Mouse (Mus musculus): ENCODE data around the gene Cdkal1. TPM values are rescaled to one million over a fixed set of nuclear protein-coding genes. Genes with fewer than 3 reads are reported as not detected.
A peak's percentile ranks its signal among the peaks of the same experiment; 100 is the strongest.

Cdkal1 gene
- polyA plus RNA-seq, 1 experiment from 2014 or later = 25.9 TPM

GRCm38 (mm10) chr13:29601033-29601432 is 254.4 kb downstream of the Cdkal1 start:
- Histone ChIP-seq H3K4me1 (peaks cover 2% of the 10 kb centered on the region; the same call in 1 of the 2 replicates), H3K36me3 (no peaks in the 10 kb centered on the region), H3K9me3 (no peaks in the 10 kb centered on the region), H3K27me3 (ENCODE audit: insufficient read depth, poor library complexity, severe bottlenecking) (no peaks in the 10 kb centered on the region), H3K4me3 (no peak overlapping the region), H3K27ac (no peak overlapping the region)
- WGBS = 90% methylated on average over 2 of the region's 2 CpGs
- peak; percentile 64 for DNase-seq (ENCODE audit: low spot score)

DNA sequence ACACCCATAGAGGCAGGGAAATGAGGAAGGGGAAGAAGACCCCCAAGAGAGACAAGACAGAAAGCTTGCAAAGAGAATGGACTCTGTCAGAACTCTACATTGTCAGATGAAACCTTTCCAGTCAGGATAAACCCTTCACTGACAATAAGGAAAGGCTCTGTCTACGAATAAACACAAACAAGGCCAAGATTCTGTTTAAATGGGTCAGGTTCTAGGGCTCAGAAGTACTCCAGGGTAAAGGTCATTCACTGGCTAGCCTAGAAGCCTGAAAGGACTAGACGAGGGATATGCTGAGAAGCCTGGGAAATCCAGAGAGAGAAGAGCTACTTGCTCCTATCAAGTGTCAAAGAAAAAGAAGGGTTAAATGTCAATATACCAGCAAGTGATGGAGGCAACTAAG is 255.8 kb downstream of the Cdkal1 start:
- Histone ChIP-seq H3K4me1 (no peaks in the 10 kb centered on the region), H3K9me3 (no peaks in the 10 kb centered on the region), H3K27me3 (ENCODE audit: insufficient read depth, poor library complexity, severe bottlenecking) (no peaks in the 10 kb centered on the region), H3K4me3 (no peak overlapping the region), H3K27ac (no peak overlapping the region), H3K36me3 (no peaks in the 10 kb centered on the region)
- DNase-seq (ENCODE audit: low spot score) = no peak
- WGBS = 65% methylated on average over 2 of the region's 2 CpGs

GRCm38 (mm10) chr13:29596735-29597134 is 258.7 kb downstream of the Cdkal1 start:
- Histone ChIP-seq H3K27me3 (ENCODE audit: insufficient read depth, poor library complexity, severe bottlenecking) (no peaks in the 10 kb centered on the region), H3K27ac (no peak overlapping the region), H3K4me1 (no peaks in the 10 kb centered on the region), H3K4me3 (no peak overlapping the region), H3K36me3 (peaks cover 2% of the 10 kb centered on the region; the same call in 1 of the 2 replicates), H3K9me3 (peaks cover 3% of the 10 kb centered on the region; the same call in 1 of the 2 replicates)
- DNase-seq (ENCODE audit: low spot score) = no peak
- 53% methylated on average over 3 of the region's 3 CpGs for WGBS

GRCm38 (mm10) chr13:29593096-29593495 is 262.4 kb downstream of the Cdkal1 start:
- Histone ChIP-seq H3K9me3 (peaks cover 3% of the 10 kb centered on the region; the same call in 1 of the 2 replicates), H3K27me3 (ENCODE audit: insufficient read depth, poor library complexity, severe bottlenecking) (no peaks in the 10 kb centered on the region), H3K4me1 (no peaks in the 10 kb centered on the region), H3K27ac (no peak overlapping the region), H3K36me3 (peaks cover 2% of the 10 kb centered on the region; the same call in 1 of the 2 replicates), H3K4me3 (no peak overlapping the region)
- WGBS = 94% methylated on average over 3 of the region's 3 CpGs
- no peak for DNase-seq (ENCODE audit: low spot score)

GRCm38 (mm10) chr13:29590685-29591084 is 264.8 kb downstream of the Cdkal1 start:
- peaks cover 2% of the 10 kb centered on the region; the same call in 1 of the 2 replicates for H3K36me3 ChIP-seq
- DNase-seq (ENCODE audit: low spot score) = peak; percentile 57
- no peaks in the 10 kb centered on the region for H3K27me3 ChIP-seq (ENCODE audit: insufficient read depth, poor library complexity, severe bottlenecking)
- no peaks in the 10 kb centered on the region for H3K4me1 ChIP-seq
- H3K27ac ChIP-seq = no peak overlapping the region
- peaks cover 3% of the 10 kb centered on the region; the same call in 1 of the 2 replicates for H3K9me3 ChIP-seq
- H3K4me3 ChIP-seq = no peak overlapping the region
- WGBS = 91% methylated on average over 5 of the region's 5 CpGs

DNA sequence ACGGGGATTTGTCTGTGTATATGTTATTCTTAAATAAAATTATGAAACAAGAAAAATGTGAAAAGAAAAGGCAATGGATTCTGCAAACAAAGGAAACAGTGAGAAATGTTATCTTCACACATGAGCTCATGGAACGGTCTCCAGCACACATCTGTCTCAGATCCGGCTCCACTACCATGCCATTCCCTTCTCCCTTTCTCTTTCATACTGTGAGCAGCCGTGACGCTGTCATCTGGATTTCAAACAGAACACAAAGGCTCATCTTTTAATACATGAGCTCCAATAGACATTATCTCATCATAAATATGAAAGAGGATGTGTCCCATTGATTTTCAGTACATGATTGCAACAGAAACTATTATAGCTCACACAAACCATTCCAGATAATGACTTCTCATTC is 265.3 kb downstream of the Cdkal1 start:
- Histone ChIP-seq H3K27me3 (ENCODE audit: insufficient read depth, poor library complexity, severe bottlenecking) (no peaks in the 10 kb centered on the region), H3K36me3 (peaks cover 2% of the 10 kb centered on the region; the same call in 1 of the 2 replicates), H3K4me1 (no peaks in the 10 kb centered on the region), H3K9me3 (peaks cover 3% of the 10 kb centered on the region; the same call in 1 of the 2 replicates), H3K4me3 (no peak overlapping the region), H3K27ac (no peak overlapping the region)
- no peak for DNase-seq (ENCODE audit: low spot score)
- 86% methylated on average over 5 of the region's 5 CpGs for WGBS

DNA sequence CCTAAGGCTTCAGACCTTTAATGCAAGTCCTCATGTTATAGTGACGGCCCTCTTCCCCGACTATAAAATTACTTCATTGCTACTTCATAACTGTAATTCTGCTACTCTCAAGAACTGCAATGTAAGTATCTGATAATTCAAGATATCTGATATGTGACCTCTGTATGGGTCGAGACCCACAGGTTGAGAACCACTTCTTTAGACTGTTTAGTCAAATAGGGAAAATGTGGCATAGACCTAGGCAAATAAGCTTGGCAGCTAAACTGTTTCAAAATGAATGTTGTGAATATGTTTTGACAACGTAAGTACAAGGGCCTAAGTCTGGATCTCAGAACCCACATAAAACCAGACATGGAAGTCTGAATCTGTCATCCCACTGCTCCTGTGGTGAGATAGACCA is 266.8 kb downstream of the Cdkal1 start:
- DNase-seq (ENCODE audit: low spot score) = no peak

DNA sequence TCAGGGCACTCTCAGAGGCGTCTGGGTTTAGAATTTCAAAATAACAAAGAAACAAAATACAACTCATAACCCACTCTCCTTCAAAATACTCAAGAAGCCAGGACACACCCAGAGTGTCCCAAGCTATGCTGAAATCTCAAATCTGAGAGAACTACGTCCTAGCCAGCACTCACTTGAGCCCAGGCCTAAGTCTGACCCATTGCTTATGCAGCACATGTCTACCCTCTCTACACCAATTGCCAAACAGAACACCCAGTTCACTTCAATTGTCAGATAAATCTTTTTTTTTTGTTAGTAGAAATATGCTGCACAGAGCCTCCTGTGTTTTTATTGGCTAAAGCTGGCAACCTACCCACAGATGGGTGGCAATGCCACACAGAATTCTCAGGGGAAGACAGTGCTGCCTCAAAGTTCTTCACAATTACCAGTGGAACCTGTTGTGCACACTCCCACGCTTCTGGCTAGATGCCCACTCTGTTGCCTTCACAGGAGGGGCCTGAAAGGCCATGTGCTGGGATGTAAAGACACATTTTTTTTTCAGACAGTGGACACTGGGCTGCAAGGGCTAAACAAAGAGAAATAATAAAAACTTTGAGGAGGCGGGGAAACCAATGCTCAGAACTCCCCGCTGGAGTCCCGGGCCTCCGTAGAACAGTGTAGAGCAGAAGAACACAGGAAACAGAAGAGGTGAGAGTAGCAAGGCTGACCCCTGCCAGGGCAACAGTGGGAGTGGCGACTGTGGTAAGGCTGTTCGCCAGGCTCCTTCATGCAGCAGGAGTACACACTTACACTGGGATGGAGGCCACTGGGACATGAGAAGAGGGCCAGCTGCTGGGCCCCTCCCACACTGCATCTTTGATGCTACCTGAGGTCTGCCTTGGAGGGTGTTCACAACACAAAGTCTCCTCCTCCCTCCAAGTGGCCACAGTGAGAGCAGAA is 273.4 kb downstream of the Cdkal1 start:
- Histone ChIP-seq H3K4me1 (peaks cover 12% of the 10 kb centered on the region; the same call in 1 of the 2 replicates), H3K36me3 (no peaks in the 10 kb centered on the region), H3K27ac (no peak overlapping the region), H3K9me3 (no peaks in the 10 kb centered on the region), H3K4me3 (no peak overlapping the region), H3K27me3 (ENCODE audit: insufficient read depth, poor library complexity, severe bottlenecking) (no peaks in the 10 kb centered on the region)
- no peak for DNase-seq (ENCODE audit: low spot score)
- WGBS = 84% methylated on average over 9 of the region's 9 CpGs

More for the DNA sequence above, 266.8 kb downstream of the Cdkal1 start:
- peaks cover 3% of the 10 kb centered on the region; the same call in 1 of the 2 replicates for H3K9me3 ChIP-seq
- H3K4me1 ChIP-seq = no peaks in the 10 kb centered on the region
- H3K27ac ChIP-seq = no peak overlapping the region
- H3K4me3 ChIP-seq = no peak overlapping the region
- H3K36me3 ChIP-seq = peaks cover 2% of the 10 kb centered on the region; the same call in 1 of the 2 replicates
- no peaks in the 10 kb centered on the region for H3K27me3 ChIP-seq (ENCODE audit: insufficient read depth, poor library complexity, severe bottlenecking)
- WGBS = 90% methylated on average over 4 of the region's 4 CpGs

DNA sequence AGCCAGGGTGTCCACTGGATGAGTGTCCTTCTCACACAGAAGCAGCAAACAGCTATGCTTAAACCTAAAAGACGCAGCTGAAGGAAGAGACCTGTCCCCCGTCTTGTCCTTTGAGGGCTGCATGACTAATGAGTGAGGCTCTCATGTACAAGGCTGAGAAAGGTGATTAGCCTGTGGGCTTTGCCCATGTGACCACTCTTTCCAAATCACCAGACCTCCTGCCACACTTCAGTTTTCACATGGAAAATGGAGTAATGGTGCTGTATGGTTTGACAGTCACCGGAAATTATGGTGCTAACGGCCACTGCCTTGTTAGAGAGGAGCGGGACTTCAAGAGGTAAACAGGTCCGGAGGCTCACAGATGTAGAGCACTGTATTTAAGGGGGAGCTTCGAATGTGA is 274.7 kb downstream of the Cdkal1 start:
- H3K4me1 ChIP-seq = peaks cover 14% of the 10 kb centered on the region; the same call in 1 of the 2 replicates
- WGBS = 83% methylated on average over 7 of the region's 7 CpGs
- no peak overlapping the region for H3K4me3 ChIP-seq
- H3K27me3 ChIP-seq (ENCODE audit: insufficient read depth, poor library complexity, severe bottlenecking) = no peaks in the 10 kb centered on the region
- no peaks in the 10 kb centered on the region for H3K9me3 ChIP-seq
- no peak overlapping the region for H3K27ac ChIP-seq
- no peaks in the 10 kb centered on the region for H3K36me3 ChIP-seq
- no peak for DNase-seq (ENCODE audit: low spot score)

- no peak overlapping the region for H3K4me3 ChIP-seq
- peaks cover 21% of the 10 kb centered on the region for H3K4me1 ChIP-seq
- WGBS = 75% methylated on average over 3 of the region's 3 CpGs
- no peak for DNase-seq (ENCODE audit: low spot score)
- H3K27ac ChIP-seq = no peak overlapping the region
- no peaks in the 10 kb centered on the region for H3K9me3 ChIP-seq
- H3K27me3 ChIP-seq (ENCODE audit: insufficient read depth, poor library complexity, severe bottlenecking) = no peaks in the 10 kb centered on the region
- no peaks in the 10 kb centered on the region for H3K36me3 ChIP-seq
These were observed 275.5 kb downstream of the Cdkal1 start for GRCm38 (mm10) chr13:29580009-29580408.

GRCm38 (mm10) chr13:29578621-29579020 is 276.9 kb downstream of the Cdkal1 start:
- 89% methylated on average over 3 of the region's 3 CpGs for WGBS
- H3K4me3 ChIP-seq = no peak overlapping the region
- peaks cover 33% of the 10 kb centered on the region for H3K4me1 ChIP-seq
- no peaks in the 10 kb centered on the region for H3K9me3 ChIP-seq
- DNase-seq (ENCODE audit: low spot score) = no peak
- no peaks in the 10 kb centered on the region for H3K36me3 ChIP-seq
- no peaks in the 10 kb centered on the region for H3K27me3 ChIP-seq (ENCODE audit: insufficient read depth, poor library complexity, severe bottlenecking)
- H3K27ac ChIP-seq = no peak overlapping the region

DNA sequence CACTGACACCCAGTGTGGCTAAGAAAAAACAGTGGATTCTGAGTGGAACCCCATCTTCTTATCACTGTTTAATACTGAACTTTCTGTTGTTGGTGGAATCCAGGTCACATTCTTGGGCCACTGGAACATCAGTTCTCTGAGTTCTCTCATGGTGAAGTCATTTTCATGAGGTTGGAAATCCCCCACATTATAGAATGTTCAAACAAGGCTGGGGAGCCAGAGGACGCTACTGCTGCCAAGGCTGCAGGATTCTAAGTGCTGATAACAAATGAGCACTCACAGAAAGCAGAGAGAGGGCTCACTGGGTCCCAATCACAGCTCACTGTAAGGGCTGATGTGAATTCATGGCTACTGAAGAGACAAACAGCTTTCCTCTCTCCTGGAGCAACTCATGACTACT is 280.7 kb downstream of the Cdkal1 start:
- Histone ChIP-seq H3K36me3 (no peaks in the 10 kb centered on the region), H3K4me3 (no peak overlapping the region), H3K9me3 (no peaks in the 10 kb centered on the region), H3K27me3 (ENCODE audit: insufficient read depth, poor library complexity, severe bottlenecking) (no peaks in the 10 kb centered on the region), H3K4me1 (peaks cover 21% of the 10 kb centered on the region), H3K27ac (peak overlapping the region; percentile 69; the same call in 1 of the 2 replicates)
- 11% methylated on average over 1 of the region's 1 CpGs for WGBS
- DNase-seq (ENCODE audit: low spot score) = no peak

DNA sequence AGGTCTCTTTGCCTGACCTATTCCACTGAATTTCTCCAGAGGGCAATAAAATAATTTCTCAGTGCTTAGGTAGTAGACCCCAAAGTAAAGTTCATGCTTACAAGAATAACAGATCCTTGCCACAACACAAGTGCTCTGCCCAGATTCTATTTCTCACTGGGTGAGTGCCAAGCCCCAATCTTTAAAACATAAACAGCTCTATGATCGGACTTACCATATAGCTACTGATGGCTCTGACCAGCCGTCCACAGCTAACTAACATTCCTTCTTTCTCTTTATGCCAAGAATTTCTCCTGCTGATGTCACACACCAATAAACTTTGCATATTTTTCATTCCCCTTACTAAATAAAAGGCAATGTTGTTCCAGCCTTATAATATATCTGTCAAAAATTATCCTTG is 283.0 kb downstream of the Cdkal1 start:
- 84% methylated on average over 2 of the region's 2 CpGs for WGBS
- DNase-seq (ENCODE audit: low spot score) = no peak

More for the DNA sequence above, 283.0 kb downstream of the Cdkal1 start:
- Histone ChIP-seq H3K4me1 (peaks cover 21% of the 10 kb centered on the region), H3K4me3 (no peak overlapping the region), H3K36me3 (no peaks in the 10 kb centered on the region), H3K9me3 (no peaks in the 10 kb centered on the region), H3K27me3 (ENCODE audit: insufficient read depth, poor library complexity, severe bottlenecking) (no peaks in the 10 kb centered on the region), H3K27ac (no peak overlapping the region)
